Mouse (Mus musculus) hindbrain, embryonic 10.5 days (tissue): ENCODE results near the gene C730034F03Rik. TPM values are rescaled to one million over a fixed set of nuclear protein-coding genes. Genes with fewer than 3 reads are reported as not detected.
"Not testable (repeated sequence)": the region's sequence is repeated elsewhere in the genome, so short reads cannot be mapped to it uniquely, and the experiment has no call there.

Source experiments
- DNase-seq: peaks from one replicate; pipeline ENCODE4 v3.0.0-alpha.2; 2017; ENCODE audit warnings: low spot score
- H3K27ac ChIP-seq: fragments of 300-500 bp; sonication (generic); 2 replicates; pipeline ENCODE4 v1.5.1; 2016; ENCODE audit warnings: mild to moderate bottlenecking, moderate library complexity
- H3K27me3 ChIP-seq: fragments of 300-500 bp; sonication (generic); 2 replicates; pipeline ENCODE4 v1.6.1; 2016; ENCODE audit warnings: mild to moderate bottlenecking; ENCODE audit not compliant: poor library complexity, insufficient read depth, severe bottlenecking
- H3K36me3 ChIP-seq: fragments of 300-500 bp; sonication (generic); 2 replicates; pipeline ENCODE4 v1.6.1; 2016; ENCODE audit warnings: mild to moderate bottlenecking, moderate library complexity
- H3K4me1 ChIP-seq: fragments of 300-500 bp; sonication (generic); replicated peaks from 2 replicates; pipeline ENCODE4 v1.6.1; 2016; ENCODE audit warnings: mild to moderate bottlenecking
- H3K4me3 ChIP-seq: fragments of 300-500 bp; sonication (generic); 2 replicates; pipeline ENCODE4 v1.5.1; 2016; ENCODE audit warnings: mild to moderate bottlenecking, moderate library complexity
- H3K9me3 ChIP-seq: fragments of 300-500 bp; sonication (generic); 2 replicates; pipeline ENCODE4 v1.6.1; 2016; ENCODE audit warnings: mild to moderate bottlenecking, moderate library complexity
- WGBS: fragments of 180-500 bp; shearing (Covaris S2); methylation state at CpG from one replicate; pipeline ENCODE4 v1.1.7; 2016; 5-methylcytosine and 5-hydroxymethylcytosine counted together
- polyA plus RNA-seq: library from polyadenylated mRNA; unstranded; fragments of >200 nt; fragmentation: Nextera tagmentation; extraction: Ambion mirVana; gene quantifications from 2 replicates; pipeline ENCODE4 v1.2.1, GENCODE M21; 2016

Gene C730034F03Rik
- polyA plus RNA-seq, 1 experiment from 2014 or later = 3.8 TPM

DNA sequence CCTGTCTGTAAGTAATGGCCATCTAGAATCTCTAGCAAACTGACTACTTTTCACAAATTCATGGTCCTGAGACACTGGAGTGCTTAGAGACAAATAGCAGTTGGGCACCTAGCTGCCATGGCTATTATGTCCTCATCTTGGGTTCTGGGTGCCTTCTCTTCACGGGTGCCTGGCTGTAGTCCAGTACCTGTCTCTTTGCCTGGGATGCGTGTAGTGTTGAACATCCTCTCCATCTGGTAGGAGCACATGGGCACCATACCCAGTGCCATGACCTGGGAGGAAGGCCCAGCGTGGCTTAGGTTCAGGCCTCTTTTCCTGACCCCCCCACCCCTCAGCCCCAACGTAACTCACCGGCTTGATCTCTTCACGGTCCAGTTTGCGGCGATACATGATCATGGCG lies 7.5 kb upstream of the C730034F03Rik start:
- Histone ChIP-seq H3K4me3 (no peak overlapping the region), H3K4me1 (peaks cover 15% of the 10 kb centered on the region), H3K27ac (no peak overlapping the region), H3K27me3 (no peaks in the 10 kb centered on the region), H3K9me3 (no peaks in the 10 kb centered on the region), H3K36me3 (peaks cover 79% of the 10 kb centered on the region)
- WGBS = 94% methylated on average over 9 of the region's 9 CpGs
- DNase-seq = no peak

DNA sequence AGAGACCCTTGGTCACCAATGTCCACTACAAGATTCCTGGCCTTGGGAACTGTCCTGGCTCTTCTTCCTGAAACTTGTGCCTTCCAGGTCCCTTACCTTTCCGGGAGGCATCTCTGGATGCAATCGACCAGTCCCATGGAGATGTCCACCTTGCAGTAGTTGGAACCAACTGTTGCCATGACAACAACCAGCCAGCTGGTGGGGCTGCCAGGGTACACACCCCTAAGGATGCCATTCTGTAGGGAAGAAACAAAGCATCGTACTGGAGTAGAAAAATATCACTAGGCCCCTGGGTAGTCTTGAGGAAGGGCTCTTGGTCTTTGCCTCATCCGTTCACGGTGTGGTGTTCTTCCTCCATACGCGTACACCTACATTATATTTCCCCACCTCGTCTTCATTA lies 4.8 kb upstream of the C730034F03Rik start:
- Histone ChIP-seq H3K27ac (no peak overlapping the region), H3K4me1 (peaks cover 26% of the 10 kb centered on the region), H3K27me3 (no peaks in the 10 kb centered on the region), H3K36me3 (peaks cover 66% of the 10 kb centered on the region), H3K4me3 (no peak overlapping the region), H3K9me3 (no peaks in the 10 kb centered on the region)
- DNase-seq = no peak
- WGBS = 88% methylated on average over 8 of the region's 8 CpGs

DNA sequence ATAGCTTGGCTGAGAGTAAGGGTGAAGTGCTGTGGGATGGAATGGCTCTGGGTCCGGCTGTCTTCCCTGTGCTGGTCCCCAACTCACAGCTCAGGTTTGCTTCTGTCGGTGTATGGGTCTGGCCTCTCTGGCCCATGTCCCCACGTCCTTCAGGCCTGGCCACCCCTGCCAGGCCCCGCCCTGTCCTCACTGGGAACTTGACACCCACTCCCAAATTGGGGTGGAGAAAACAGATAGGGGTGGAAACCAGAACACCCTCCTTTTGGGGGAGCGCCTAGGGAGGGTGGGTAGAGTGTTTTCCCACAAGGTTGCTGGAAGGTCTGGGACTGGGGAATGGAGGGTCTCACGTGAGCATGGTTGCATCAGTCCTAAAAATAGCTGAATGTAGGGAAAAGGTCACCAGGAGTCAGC lies 3.7 kb upstream of the C730034F03Rik start, which contains the start of gene Cpt1b:
Gene Cpt1b (minus strand): TSS at position 153 of the 411 bp plus-strand sequence.
- Histone ChIP-seq H3K27me3 (no peaks in the 10 kb centered on the region), H3K27ac (0 out of 2 replicates have a peak within 1 kb of the TSS, but pooled peaks have one; percentile 5), H3K4me3 (no peak within 1 kb of the TSS), H3K4me1 (peaks cover 32% of the 10 kb centered on the region), H3K9me3 (no peaks in the 10 kb centered on the region), H3K36me3 (peaks cover 55% of the 10 kb centered on the region)
- DNase-seq = no peak
- WGBS = 34% methylated on average over 6 of the region's 6 CpGs

DNA sequence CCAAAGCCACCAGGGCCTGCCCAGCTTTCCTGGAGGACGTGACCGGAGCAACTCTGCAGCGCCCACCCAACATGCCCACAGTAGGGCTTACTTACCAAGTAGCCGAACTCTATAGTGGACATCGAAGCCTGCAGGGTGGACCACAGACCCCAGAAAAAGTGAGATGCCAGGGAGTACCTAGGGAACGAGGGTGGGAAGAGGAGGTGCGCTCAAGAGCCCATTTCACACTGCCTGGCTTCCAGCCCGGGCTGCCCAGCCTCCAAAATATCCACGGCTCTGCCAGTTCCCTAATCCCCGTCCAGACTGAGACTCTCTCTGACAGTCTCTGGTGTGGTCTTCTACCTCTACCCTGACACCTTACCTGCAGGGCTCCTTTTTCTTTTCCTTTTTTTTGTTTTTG lies 2.7 kb upstream of the C730034F03Rik start:
- DNase-seq = no peak
- no peak overlapping the region for H3K27ac ChIP-seq
- 94% methylated on average over 10 of the region's 10 CpGs for WGBS
- peaks cover 48% of the 10 kb centered on the region for H3K36me3 ChIP-seq
- H3K4me3 ChIP-seq = no peak overlapping the region
- peaks cover 38% of the 10 kb centered on the region for H3K4me1 ChIP-seq
- H3K9me3 ChIP-seq = no peaks in the 10 kb centered on the region
- no peaks in the 10 kb centered on the region for H3K27me3 ChIP-seq

DNA sequence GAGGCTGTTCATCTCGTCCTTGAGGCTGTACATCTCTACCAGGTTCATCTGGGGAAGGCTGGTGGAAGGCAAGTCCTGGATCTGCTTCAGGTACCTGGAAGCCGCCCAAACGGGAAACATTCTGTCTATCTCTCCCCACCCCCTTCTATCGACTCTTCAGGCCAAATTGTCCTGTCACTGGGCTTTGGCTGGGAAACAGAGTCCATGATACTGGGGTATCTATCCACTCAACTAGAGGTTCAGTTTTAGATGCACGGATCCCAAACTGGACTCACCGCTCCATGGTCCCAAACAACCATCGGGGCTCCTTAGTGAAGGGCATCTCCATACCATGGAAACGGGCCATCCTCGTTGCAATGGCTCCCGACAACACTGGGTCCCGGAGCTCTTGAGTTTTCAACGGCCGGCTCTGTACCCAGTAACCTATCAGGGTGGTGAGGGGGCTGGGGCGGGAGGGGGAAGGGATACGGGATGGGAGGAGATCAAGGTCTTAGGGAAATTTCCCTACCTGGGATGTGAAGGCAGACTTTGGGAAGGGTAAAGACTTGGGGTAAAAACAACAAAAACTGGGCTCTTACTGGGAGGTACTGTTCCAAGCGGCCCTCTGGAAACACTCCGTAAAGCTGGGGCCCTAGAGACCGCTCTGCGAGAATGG lies 1.1 kb upstream of the C730034F03Rik start:
- Histone ChIP-seq H3K36me3 (peaks cover 40% of the 10 kb centered on the region), H3K4me1 (peaks cover 38% of the 10 kb centered on the region), H3K27me3 (no peaks in the 10 kb centered on the region), H3K4me3 (peak overlapping the region; percentile 83), H3K9me3 (no peaks in the 10 kb centered on the region), H3K27ac (0 out of 2 replicates have a peak overlapping the region, but pooled peaks have one; percentile 97)
- WGBS = 82% methylated on average over 19 of the region's 19 CpGs
- no peak for DNase-seq

DNA sequence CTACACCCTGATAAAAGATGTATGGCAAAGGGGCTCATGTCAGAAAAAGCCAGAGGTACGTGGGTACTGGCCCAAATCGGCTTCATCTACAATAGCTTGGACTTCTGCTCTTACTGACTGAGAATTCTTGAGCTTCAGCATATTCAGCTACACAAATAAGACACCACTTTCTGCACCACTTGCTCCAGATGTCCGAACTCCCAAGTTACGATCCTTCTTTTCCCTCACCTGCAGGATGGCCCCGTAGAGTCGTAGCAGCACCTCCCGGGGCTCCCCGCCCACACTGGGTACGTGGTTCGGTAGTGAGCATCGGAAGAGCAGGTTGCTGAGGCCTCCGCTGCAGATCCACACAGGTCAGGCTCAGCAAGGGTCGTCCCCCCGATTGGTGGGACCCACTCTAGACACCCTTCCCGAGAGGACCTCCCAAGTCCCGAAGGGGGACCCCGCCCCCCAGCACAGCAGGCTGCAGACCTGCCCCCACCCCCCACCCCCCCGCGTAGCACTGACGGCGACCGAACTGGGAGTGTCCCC lies 503 bp upstream of the C730034F03Rik start:
- Histone ChIP-seq H3K36me3 (peaks cover 38% of the 10 kb centered on the region), H3K4me1 (peaks cover 38% of the 10 kb centered on the region), H3K27ac (peak overlapping the region; percentile 97), H3K27me3 (no peaks in the 10 kb centered on the region), H3K4me3 (peak overlapping the region; percentile 83), H3K9me3 (no peaks in the 10 kb centered on the region)
- WGBS = 5% methylated on average over 22 of the region's 22 CpGs
- no peak for DNase-seq

DNA sequence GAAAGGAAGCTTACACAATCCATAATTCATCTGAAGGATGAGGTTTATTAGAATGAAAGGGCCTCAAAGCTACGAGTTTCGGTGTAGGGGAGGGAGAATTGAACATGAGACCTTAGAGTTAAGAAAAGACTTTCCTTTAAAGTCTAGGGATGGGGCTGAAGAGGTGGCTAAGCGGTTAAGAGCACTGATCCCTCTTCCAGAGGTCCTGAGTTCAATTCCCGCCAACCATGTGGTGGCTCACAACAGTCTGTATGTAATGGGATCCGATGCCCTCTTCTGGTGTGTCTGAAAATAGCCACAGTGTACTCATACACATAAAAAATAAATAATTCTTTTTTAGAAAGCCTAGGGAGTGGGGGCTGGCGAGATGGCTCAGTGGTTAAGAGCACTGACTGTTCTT lies 952 bp downstream of the C730034F03Rik start:
- Histone ChIP-seq H3K36me3 (peaks cover 30% of the 10 kb centered on the region), H3K27ac (peak overlapping the region; percentile 97), H3K9me3 (no peaks in the 10 kb centered on the region), H3K27me3 (no peaks in the 10 kb centered on the region), H3K4me3 (peak overlapping the region; percentile 83), H3K4me1 (peaks cover 35% of the 10 kb centered on the region)
- 52% methylated on average over 6 of the region's 6 CpGs for WGBS
- DNase-seq = no peak

DNA sequence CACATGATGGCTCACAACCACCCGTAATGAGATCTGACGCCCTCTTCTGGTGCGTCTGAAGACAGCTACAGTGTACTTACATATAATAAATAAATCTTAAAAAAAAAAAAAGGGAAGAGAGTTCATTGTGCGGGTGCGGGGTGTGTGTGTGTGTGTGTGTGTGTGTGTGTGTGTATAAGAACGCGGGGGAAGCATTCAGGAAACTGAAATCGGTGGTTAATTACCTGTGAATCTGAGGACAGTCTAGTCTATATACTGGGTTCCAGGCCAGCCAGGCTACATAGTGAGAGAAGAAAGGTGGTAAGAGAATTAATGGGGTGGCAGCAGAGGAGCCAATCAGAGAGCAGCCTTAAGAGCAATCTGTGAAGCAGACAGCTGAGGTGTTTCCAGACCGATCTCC lies 1.4 kb downstream of the C730034F03Rik start:
- Histone ChIP-seq H3K36me3 (peaks cover 26% of the 10 kb centered on the region), H3K4me1 (peaks cover 30% of the 10 kb centered on the region)
- not testable (repeated sequence) for H3K27ac ChIP-seq, H3K27me3 ChIP-seq, H3K9me3 ChIP-seq, DNase-seq, H3K4me3 ChIP-seq
- 88% methylated on average over 9 of the region's 9 CpGs for WGBS

DNA sequence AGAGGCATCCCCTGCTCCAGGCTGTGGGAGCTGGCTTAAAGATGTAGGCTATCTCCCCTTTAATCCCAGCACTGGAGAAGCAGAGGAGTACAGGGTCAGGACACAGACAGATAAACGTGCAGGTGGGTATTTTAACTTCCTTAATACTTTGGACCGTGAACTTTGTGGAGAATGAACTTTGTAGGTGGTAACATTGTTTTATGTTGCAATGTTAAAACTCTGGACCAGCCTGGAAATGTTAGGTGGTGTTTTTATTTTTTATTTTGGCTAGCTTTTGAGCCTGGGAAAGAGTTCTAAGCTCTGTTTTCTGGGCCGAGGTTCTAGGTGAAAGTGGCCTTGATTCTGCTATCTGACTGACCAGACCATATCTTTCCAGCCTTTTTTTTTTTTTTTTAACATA lies 1.9 kb downstream of the C730034F03Rik start:
- Histone ChIP-seq H3K27me3 (no peaks in the 10 kb centered on the region), H3K4me3 (no peak overlapping the region), H3K36me3 (peaks cover 21% of the 10 kb centered on the region), H3K4me1 (peaks cover 27% of the 10 kb centered on the region), H3K9me3 (no peaks in the 10 kb centered on the region), H3K27ac (no peak overlapping the region)
- DNase-seq = no peak
- WGBS = 86% methylated on average over 3 of the region's 3 CpGs

DNA sequence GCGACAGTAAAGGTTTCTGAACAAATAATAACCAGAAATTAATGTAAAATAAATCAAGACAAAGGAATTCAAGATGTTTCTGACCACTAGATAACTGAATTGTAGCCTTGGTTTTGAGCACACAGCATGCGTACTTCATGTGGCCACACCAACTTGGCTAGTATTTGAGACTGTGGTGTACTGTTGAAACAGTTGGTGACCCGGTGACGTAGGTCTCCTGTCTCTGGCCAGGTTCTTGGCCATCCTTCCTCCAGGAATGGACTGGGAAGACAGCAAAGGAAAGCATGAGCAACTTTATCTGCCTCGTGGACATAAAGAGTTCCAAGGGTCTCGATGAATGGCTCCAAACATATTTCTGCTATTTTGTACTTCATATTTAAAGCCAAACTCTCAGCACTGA lies 2.4 kb downstream of the C730034F03Rik start:
- no peaks in the 10 kb centered on the region for H3K27me3 ChIP-seq
- H3K4me1 ChIP-seq = peaks cover 22% of the 10 kb centered on the region
- no peak overlapping the region for H3K4me3 ChIP-seq
- no peaks in the 10 kb centered on the region for H3K9me3 ChIP-seq
- no peak overlapping the region for H3K27ac ChIP-seq
- H3K36me3 ChIP-seq = peaks cover 16% of the 10 kb centered on the region
- WGBS = 89% methylated on average over 6 of the region's 6 CpGs
- DNase-seq = no peak

DNA sequence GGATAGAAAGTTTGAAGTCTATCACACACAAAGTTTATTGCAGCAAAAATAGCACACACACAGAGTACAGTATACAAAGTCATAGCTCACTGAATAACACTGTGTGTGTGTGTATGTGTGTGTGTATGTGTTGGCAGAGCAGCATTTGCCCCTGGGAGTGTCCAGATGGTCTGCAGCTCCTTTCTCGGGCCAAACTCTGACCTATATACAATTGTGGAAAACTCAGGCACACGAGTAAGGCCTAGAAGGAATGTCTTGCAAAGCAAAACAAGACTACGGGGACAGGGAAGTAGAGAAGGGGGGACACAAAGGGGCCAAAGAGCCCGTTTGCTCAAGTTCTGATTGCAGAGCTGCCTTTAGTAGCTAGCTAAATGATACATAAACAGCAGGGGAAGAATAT lies 3.6 kb downstream of the C730034F03Rik start:
- Histone ChIP-seq H3K9me3 (no peaks in the 10 kb centered on the region), H3K27me3 (no peaks in the 10 kb centered on the region), H3K27ac (no peak overlapping the region), H3K36me3 (peaks cover 4% of the 10 kb centered on the region; the same call in 1 of the 2 replicates), H3K4me3 (no peak overlapping the region), H3K4me1 (peaks cover 22% of the 10 kb centered on the region)
- WGBS = 80% methylated on average over 4 of the region's 4 CpGs
- DNase-seq = no peak

DNA sequence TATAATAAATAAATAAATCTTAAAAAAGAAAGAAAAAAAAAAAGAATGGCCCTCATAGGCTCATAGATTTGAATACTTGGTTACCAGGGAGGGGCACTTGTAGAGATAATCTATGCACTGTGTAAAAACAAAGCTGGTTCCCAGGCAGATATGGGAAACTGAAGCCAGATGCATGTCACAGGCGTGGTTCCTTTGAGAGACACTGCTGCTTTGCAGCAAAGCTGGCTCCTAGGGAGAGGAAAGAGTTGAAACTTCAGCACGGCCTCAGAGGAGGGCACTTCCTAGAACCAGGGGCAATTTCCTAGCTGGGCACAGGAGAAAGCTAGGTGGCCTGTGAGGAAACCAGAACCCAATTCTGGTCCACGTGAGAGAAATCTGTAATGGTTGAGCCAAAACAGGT lies 4.7 kb downstream of the C730034F03Rik start:
- H3K27ac ChIP-seq = no peak overlapping the region
- no peak overlapping the region for H3K4me3 ChIP-seq
- no peaks in the 10 kb centered on the region for H3K9me3 ChIP-seq
- H3K4me1 ChIP-seq = peaks cover 11% of the 10 kb centered on the region
- H3K27me3 ChIP-seq = no peaks in the 10 kb centered on the region
- 78% methylated on average over 3 of the region's 3 CpGs for WGBS
- no peaks in the 10 kb centered on the region for H3K36me3 ChIP-seq
- no peak for DNase-seq

DNA sequence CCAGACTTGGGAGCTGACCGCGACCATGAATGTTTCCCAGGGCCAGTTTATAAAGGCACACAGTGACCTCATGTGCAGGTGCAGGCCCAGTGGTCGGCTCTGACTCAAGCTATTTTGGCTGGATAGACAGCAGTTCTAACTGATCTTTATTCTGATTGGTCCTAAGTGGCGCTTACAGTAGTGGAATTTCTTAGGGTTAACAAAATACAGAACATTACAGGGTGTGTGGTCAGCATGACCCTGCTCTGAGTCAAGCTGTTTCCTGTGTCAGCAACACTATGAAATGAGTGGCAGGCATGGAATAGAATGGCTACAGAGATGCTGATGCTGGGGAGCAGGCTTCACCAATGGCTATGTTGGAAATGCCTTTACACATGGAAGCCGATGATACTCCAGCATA lies 6.5 kb downstream of the C730034F03Rik start:
- DNase-seq = no peak
- WGBS = 86% methylated on average over 5 of the region's 5 CpGs
- no peak overlapping the region for H3K27ac ChIP-seq
- no peak overlapping the region for H3K4me3 ChIP-seq
- no peaks in the 10 kb centered on the region for H3K9me3 ChIP-seq
- H3K27me3 ChIP-seq = no peaks in the 10 kb centered on the region
- 0 out of 2 replicates have a peak, but pooled peaks cover 4% of the 10 kb centered on the region for H3K4me1 ChIP-seq
- H3K36me3 ChIP-seq = no peaks in the 10 kb centered on the region
